Comparison of ENCODE assay signal across 24 mouse cellular contexts in the genomic region with DNA sequence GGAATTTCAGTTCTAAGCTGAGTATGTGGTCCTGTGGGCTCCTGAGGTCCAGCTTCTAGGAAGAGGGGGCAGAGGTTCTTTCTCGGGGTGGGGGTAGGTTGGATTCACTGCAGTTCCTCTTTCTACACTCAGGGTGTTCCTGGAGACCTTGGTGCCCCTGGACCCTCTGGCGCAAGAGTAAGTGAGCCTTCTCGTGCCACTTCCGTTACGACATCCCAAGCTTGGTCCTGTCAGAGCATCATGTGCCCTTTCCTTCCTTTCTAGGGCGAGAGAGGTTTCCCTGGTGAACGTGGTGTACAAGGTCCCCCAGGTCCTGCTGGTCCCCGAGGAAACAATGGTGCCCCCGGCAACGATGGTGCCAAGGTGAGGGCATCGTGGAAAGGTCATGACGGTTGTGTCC. TPM values are rescaled to one million over a fixed set of nuclear protein-coding genes. Genes with fewer than 3 reads are reported as not detected.
A peak's percentile ranks its signal among the peaks of the same experiment; 100 is the strongest.
DNase-seq lines count a peak whose midpoint lies in the region; ATAC-seq and TF ChIP-seq lines count a peak whose summit lies in the region.
"Had no signal": no experiment of that assay in that cellular context is flagged by ENCODE, and none has a peak within 500 bp of the region (broad histone marks: within the 10 kb centered on the region; RNA-seq: fewer than 3 reads in every experiment).

No protein-coding gene starts in this region.

- H3K4me2 ChIP-seq in heart, embryonic 13.5 days: no peak overlapping the region
- no peak overlapping the region for H3K4me2 ChIP-seq in limb, embryonic 13.5 days (replicated peaks)
- no peak overlapping the region for H3K4me2 ChIP-seq in limb, embryonic 14.5 days (replicated peaks; ENCODE audit: low read depth, low read length, severe bottlenecking)
- H3K4me2 ChIP-seq: liver, embryonic 15.5 days had no signal

- H3K36me3 ChIP-seq in heart, embryonic 13.5 days: peaks cover 98% of the 10 kb centered on the region
- H3K36me3 ChIP-seq in limb, embryonic 13.5 days: peaks cover 100% of the 10 kb centered on the region
- H3K36me3 ChIP-seq in limb, embryonic 10.5 days: peaks cover 100% of the 10 kb centered on the region
- H3K36me3 ChIP-seq in limb, embryonic 14.5 days (ENCODE audit: control insufficient read depth, insufficient read depth, low read length): peaks cover 100% of the 10 kb centered on the region
- H3K36me3 ChIP-seq: liver, embryonic 15.5 days had no signal

- ATAC-seq in heart, embryonic 13.5 days (ENCODE audit: extremely low read depth, insufficient number of reproducible peaks, low FRiP score, low TSS enrichment): no peak
- no peak for ATAC-seq in limb, embryonic 13.5 days (ENCODE audit: low FRiP score, low read depth)
- ATAC-seq in limb, embryonic 14.5 days (ENCODE audit: low FRiP score, low read depth): no peak
- ATAC-seq: Patski had no signal

- H3K9ac ChIP-seq in heart, embryonic 13.5 days: no peak overlapping the region
- H3K9ac ChIP-seq in limb, embryonic 13.5 days: peak overlapping the region; percentile 26; the same call in 1 of the 2 replicates
- H3K9ac ChIP-seq in limb, embryonic 14.5 days (ENCODE audit: low read depth, low read length, severe bottlenecking): no peak overlapping the region
- H3K9ac ChIP-seq: liver, embryonic 15.5 days had no signal

- peak overlapping the region; percentile 86 for H3K27ac ChIP-seq in heart, embryonic 13.5 days (replicated peaks)
- peak overlapping the region; percentile 69 for H3K27ac ChIP-seq in limb, embryonic 13.5 days
- no peak overlapping the region for H3K27ac ChIP-seq in limb, embryonic 10.5 days
- peak overlapping the region; percentile 93 for H3K27ac ChIP-seq in limb, embryonic 14.5 days (replicated peaks; ENCODE audit: low read depth, low read length)
- H3K27ac ChIP-seq: liver, embryonic 15.5 days; macrophage had no signal

- H3K9me3 ChIP-seq in heart, embryonic 13.5 days: no peaks in the 10 kb centered on the region
- no peaks in the 10 kb centered on the region for H3K9me3 ChIP-seq in limb, embryonic 13.5 days
- H3K9me3 ChIP-seq in limb, embryonic 10.5 days (replicated peaks): no peaks in the 10 kb centered on the region
- H3K9me3 ChIP-seq in limb, embryonic 14.5 days (ENCODE audit: control insufficient read depth, low read length): no peaks in the 10 kb centered on the region
- H3K9me3 ChIP-seq: liver, embryonic 15.5 days had no signal

- no peak for TF ChIP-seq POLR2A in limb, embryonic 14.5 days (IDR thresholded peaks at IDR 0.05; ENCODE audit: borderline replicate concordance, extremely low read depth, insufficient read depth, insufficient read length)

- 81% methylated on average over 12 of the region's 12 CpGs for WGBS in heart, embryonic 13.5 days
- WGBS in limb, embryonic 13.5 days: 87% methylated on average over 12 of the region's 12 CpGs
- WGBS in limb, embryonic 10.5 days: 87% methylated on average over 12 of the region's 12 CpGs
- 85% methylated on average over 12 of the region's 12 CpGs for WGBS in limb, embryonic 14.5 days

- H3K4me3 ChIP-seq in heart, embryonic 13.5 days: no peak overlapping the region
- no peak overlapping the region for H3K4me3 ChIP-seq in limb, embryonic 13.5 days
- no peak overlapping the region for H3K4me3 ChIP-seq in limb, embryonic 10.5 days
- no peak overlapping the region for H3K4me3 ChIP-seq in limb, embryonic 14.5 days (replicated peaks; ENCODE audit: low read length)
- H3K4me3 ChIP-seq: liver, embryonic 15.5 days had no signal

- H3K27me3 ChIP-seq in heart, embryonic 13.5 days (replicated peaks): peaks cover 66% of the 10 kb centered on the region
- no peaks in the 10 kb centered on the region for H3K27me3 ChIP-seq in limb, embryonic 13.5 days
- H3K27me3 ChIP-seq in limb, embryonic 10.5 days (ENCODE audit: low read depth, poor library complexity, severe bottlenecking): peaks cover 17% of the 10 kb centered on the region; the same call in 1 of the 2 replicates
- no peaks in the 10 kb centered on the region for H3K27me3 ChIP-seq in limb, embryonic 14.5 days (ENCODE audit: control insufficient read depth, insufficient read depth, low read length)
- H3K27me3 ChIP-seq: Patski had no signal

- peaks cover 21% of the 10 kb centered on the region for H3K4me1 ChIP-seq in heart, embryonic 13.5 days
- peaks cover 7% of the 10 kb centered on the region; the same call in 1 of the 2 replicates for H3K4me1 ChIP-seq in limb, embryonic 13.5 days
- peaks cover 3% of the 10 kb centered on the region; the same call in 1 of the 2 replicates for H3K4me1 ChIP-seq in limb, embryonic 10.5 days
- H3K4me1 ChIP-seq in limb, embryonic 14.5 days (ENCODE audit: control insufficient read depth, insufficient read depth, low read length): peaks cover 10% of the 10 kb centered on the region; the same call in 1 of the 2 replicates

- no peak for DNase-seq in heart, adult 11 months
- no peak for DNase-seq in limb, embryonic 10.5 days (ENCODE audit: low spot score)
- DNase-seq in limb, embryonic 14.5 days (ENCODE audit: low spot score): no peak
- peak; percentile 56 for DNase-seq in yolk sac, embryonic 10.5 days (ENCODE audit: low spot score)
- no peak for DNase-seq in urinary bladder, postnatal 36 days (ENCODE audit: low spot score in 2 of 2)
- no peak for DNase-seq in adrenal gland, adult 2 months
- DNase-seq: B cell, adult 2 months; cerebellum, postnatal 25 days; heart, postnatal 36 days; kidney, postnatal 36 days; midbrain, embryonic 14.5 days; right cerebral cortex, postnatal 25 days; thymus, adult 2 months had no signal

RNA-seq across cellular contexts. Expression of gene Col1a1, which starts 9.2 kb away (rescaled TPM):
- polyA plus RNA-seq in heart, embryonic 13.5 days (2015; fragmentation: Nextera tagmentation; extraction: Ambion mirVana): 415 and 595 TPM in 2 replicates
- 1,007 and 1,170 TPM in 2 replicates for polyA plus RNA-seq in limb, embryonic 13.5 days (2015; fragmentation: Nextera tagmentation; extraction: Ambion mirVana)
- 81.4 and 104 TPM in 2 replicates for polyA plus RNA-seq in limb, embryonic 10.5 days (2016; fragmentation: Nextera tagmentation; extraction: Ambion mirVana)
- 1,421 and 1,570 TPM in 2 replicates for polyA plus RNA-seq in limb, embryonic 14.5 days (2012; rRNA removed)
- polyA plus RNA-seq in limb, embryonic 14.5 days (2014; fragmentation: Nextera tagmentation; extraction: Ambion mirVana): 2,528 and 2,873 TPM in 2 replicates
- total RNA-seq in adrenal gland, adult 2 months (2021): 10 to 100 TPM; 34.5 to 82.8 TPM
- 40.1 and 42.9 TPM in 2 replicates for polyA plus RNA-seq in adrenal gland, adult 2 months (2012; rRNA removed)

RNA-seq across cellular contexts. Expression of gene Hils1, which starts 22.2 kb away (rescaled TPM):
- polyA plus RNA-seq in heart, embryonic 13.5 days (2015; fragmentation: Nextera tagmentation; extraction: Ambion mirVana): 0.23 TPM in 1 of 2 replicates, not detected in the other
- not detected in 2 replicates for polyA plus RNA-seq in limb, embryonic 13.5 days (2015; fragmentation: Nextera tagmentation; extraction: Ambion mirVana)
- polyA plus RNA-seq in limb, embryonic 10.5 days (2016; fragmentation: Nextera tagmentation; extraction: Ambion mirVana): not detected in 2 replicates
- polyA plus RNA-seq in limb, embryonic 14.5 days (2012; rRNA removed): 0.41 and 0.58 TPM in 2 replicates
- polyA plus RNA-seq in limb, embryonic 14.5 days (2014; fragmentation: Nextera tagmentation; extraction: Ambion mirVana): 0.29 TPM in 1 of 2 replicates, not detected in the other
- total RNA-seq in adrenal gland, adult 2 months (2021): not detected
- polyA plus RNA-seq in adrenal gland, adult 2 months (2012; rRNA removed): not detected in 2 replicates
- total RNA-seq: adrenal gland, postnatal 4 days; heart, postnatal 36 days; layer of hippocampus, postnatal 14 days; left cerebral cortex, postnatal 25 days had no signal
- polyA plus RNA-seq: embryonic facial prominence, embryonic 11.5 days; forebrain, embryonic 11.5 days; frontal cortex, adult 2 months; liver, embryonic 15.5 days; macrophage; midbrain, embryonic 14.5 days; Patski had no signal

RNA-seq across cellular contexts. Expression of gene Sgca, which starts 30.9 kb away (rescaled TPM):
- polyA plus RNA-seq in heart, embryonic 13.5 days (2015; fragmentation: Nextera tagmentation; extraction: Ambion mirVana): 27.0 and 29.2 TPM in 2 replicates
- polyA plus RNA-seq in limb, embryonic 13.5 days (2015; fragmentation: Nextera tagmentation; extraction: Ambion mirVana): 6.1 and 7.1 TPM in 2 replicates
- 0.23 TPM in 1 of 2 replicates, not detected in the other for polyA plus RNA-seq in limb, embryonic 10.5 days (2016; fragmentation: Nextera tagmentation; extraction: Ambion mirVana)
- 19.4 and 32.9 TPM in 2 replicates for polyA plus RNA-seq in limb, embryonic 14.5 days (2012; rRNA removed)
- 9.1 and 10.2 TPM in 2 replicates for polyA plus RNA-seq in limb, embryonic 14.5 days (2014; fragmentation: Nextera tagmentation; extraction: Ambion mirVana)
- total RNA-seq in adrenal gland, adult 2 months (2021): not detected
- polyA plus RNA-seq in adrenal gland, adult 2 months (2012; rRNA removed): 0.79 and 0.95 TPM in 2 replicates
- polyA plus RNA-seq: forebrain, embryonic 11.5 days; macrophage; midbrain, embryonic 14.5 days had no signal

RNA-seq across cellular contexts. Expression of gene Ppp1r9b, which starts 45.6 kb away (rescaled TPM):
- polyA plus RNA-seq in heart, embryonic 13.5 days (2015; fragmentation: Nextera tagmentation; extraction: Ambion mirVana): 6.5 and 6.8 TPM in 2 replicates
- 11.4 and 11.8 TPM in 2 replicates for polyA plus RNA-seq in limb, embryonic 13.5 days (2015; fragmentation: Nextera tagmentation; extraction: Ambion mirVana)
- polyA plus RNA-seq in limb, embryonic 10.5 days (2016; fragmentation: Nextera tagmentation; extraction: Ambion mirVana): 9.9 and 10.8 TPM in 2 replicates
- 32.8 and 34.6 TPM in 2 replicates for polyA plus RNA-seq in limb, embryonic 14.5 days (2012; rRNA removed)
- polyA plus RNA-seq in limb, embryonic 14.5 days (2014; fragmentation: Nextera tagmentation; extraction: Ambion mirVana): 17.3 and 17.9 TPM in 2 replicates
- total RNA-seq in adrenal gland, adult 2 months (2021): 100 to 1,000 TPM; 101 to 148 TPM
- 61.6 and 64.6 TPM in 2 replicates for polyA plus RNA-seq in adrenal gland, adult 2 months (2012; rRNA removed)
